Mouse (Mus musculus) lung, embryonic 16.5 days (tissue): Measurements from ENCODE around the gene Cdk4. TPM values are rescaled to one million over a fixed set of nuclear protein-coding genes. Genes with fewer than 3 reads are reported as not detected.

Source experiments
- ATAC-seq: fragments of 200-750 bp; cut with Nextera tagmentation; 2 replicates; pipeline ENCODE4 v1.8.0; 2017; ENCODE audit warnings: low read depth, mild to moderate bottlenecking, moderate library complexity
- H3K27ac ChIP-seq: fragments of 300-500 bp; sonication (generic); 2 replicates; pipeline ENCODE4 v1.5.1; 2014; ENCODE audit warnings: mild to moderate bottlenecking, control low read depth, low read length
- H3K27me3 ChIP-seq: fragments of 300-500 bp; sonication (generic); 2 replicates; pipeline ENCODE4 v1.6.1; 2014; ENCODE audit warnings: low read depth, low read length, mixed read lengths; ENCODE audit not compliant: control insufficient read depth, insufficient read depth
- H3K36me3 ChIP-seq: fragments of 300-500 bp; sonication (generic); 2 replicates; pipeline ENCODE4 v1.6.1; 2014; ENCODE audit warnings: low read length; ENCODE audit not compliant: control insufficient read depth, insufficient read depth
- H3K4me1 ChIP-seq: fragments of 300-500 bp; sonication (generic); replicated peaks from 2 replicates; pipeline ENCODE4 v1.6.1; 2014; ENCODE audit warnings: low read length, mixed read lengths; ENCODE audit not compliant: control insufficient read depth, insufficient read depth
- H3K4me2 ChIP-seq: fragments of 300-500 bp; sonication (generic); 2 replicates; pipeline ENCODE4 v1.6.1; 2014; ENCODE audit warnings: low read depth, low read length, control low read depth
- H3K4me3 ChIP-seq: fragments of 300-500 bp; sonication (generic); 2 replicates; pipeline ENCODE4 v1.5.1; 2014; ENCODE audit warnings: mild to moderate bottlenecking, low read length, control low read depth
- H3K9ac ChIP-seq: fragments of 300-500 bp; sonication (generic); 2 replicates; pipeline ENCODE4 v1.6.1; 2014; ENCODE audit warnings: low read length, control low read depth
- H3K9me3 ChIP-seq: fragments of 300-500 bp; sonication (generic); 2 replicates; pipeline ENCODE4 v1.6.1; 2016; ENCODE audit warnings: low read length; ENCODE audit not compliant: control insufficient read depth
- WGBS: fragments of 180-500 bp; shearing (Covaris S2); extraction: QIAGEN DNeasy Blood & Tissue Kit; methylation state at CpG from one replicate; pipeline ENCODE4 v1.1.7; 2014; 5-methylcytosine and 5-hydroxymethylcytosine counted together
- polyA plus RNA-seq: library from polyadenylated mRNA; unstranded; fragments of >200 nt; fragmentation: Nextera tagmentation; extraction: Ambion mirVana; gene quantifications from 2 replicates; pipeline ENCODE4 v1.2.1, GENCODE M21; 2015

The Cdk4 gene
- polyA plus RNA-seq, 1 experiment from 2014 or later = 1,646 TPM

DNA sequence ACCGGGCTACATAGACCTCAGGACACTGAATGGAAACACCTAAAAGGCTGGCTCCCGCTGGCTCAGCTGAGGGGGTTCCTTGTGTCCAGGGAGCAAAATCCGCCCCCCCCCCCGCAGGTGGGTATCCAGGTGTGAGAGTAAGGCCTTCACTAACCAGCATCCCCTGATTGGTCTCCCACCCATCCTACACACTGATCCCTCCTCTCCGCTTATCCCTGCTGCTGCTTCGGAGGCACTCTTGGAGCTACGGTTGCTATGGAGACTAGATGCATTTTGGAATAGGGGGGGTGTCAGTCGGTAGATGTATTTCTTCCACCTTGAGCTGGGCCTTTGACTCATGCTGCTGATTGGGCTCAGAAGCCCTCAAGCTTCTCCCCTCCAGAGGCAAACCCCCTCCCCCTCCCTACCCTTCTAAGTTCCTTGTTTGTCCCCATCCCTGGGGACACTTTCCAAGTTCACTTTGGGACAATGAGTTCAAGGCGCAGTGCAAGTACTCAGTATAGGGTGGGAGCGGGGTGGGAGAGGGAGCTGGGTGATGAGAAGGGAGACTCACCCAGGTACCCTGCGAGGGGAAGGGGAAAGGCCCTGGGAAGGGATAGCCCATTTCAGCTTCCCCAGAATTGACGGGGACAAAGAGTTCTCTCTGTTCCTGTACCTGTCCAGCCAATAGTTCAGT is 14.8 kb downstream of the Cdk4 start:
- H3K4me1 ChIP-seq = peaks cover 19% of the 10 kb centered on the region
- H3K4me3 ChIP-seq = peak overlapping the region; percentile 47
- 5% methylated on average over 12 of the region's 12 CpGs for WGBS
- H3K9me3 ChIP-seq = no peaks in the 10 kb centered on the region
- no peak overlapping the region for H3K27ac ChIP-seq
- peak overlapping the region; percentile 81; the same call in 1 of the 2 replicates for H3K4me2 ChIP-seq
- H3K9ac ChIP-seq = no peak overlapping the region
- no peak for ATAC-seq
- H3K27me3 ChIP-seq = peaks cover 67% of the 10 kb centered on the region
- H3K36me3 ChIP-seq = no peaks in the 10 kb centered on the region

DNA sequence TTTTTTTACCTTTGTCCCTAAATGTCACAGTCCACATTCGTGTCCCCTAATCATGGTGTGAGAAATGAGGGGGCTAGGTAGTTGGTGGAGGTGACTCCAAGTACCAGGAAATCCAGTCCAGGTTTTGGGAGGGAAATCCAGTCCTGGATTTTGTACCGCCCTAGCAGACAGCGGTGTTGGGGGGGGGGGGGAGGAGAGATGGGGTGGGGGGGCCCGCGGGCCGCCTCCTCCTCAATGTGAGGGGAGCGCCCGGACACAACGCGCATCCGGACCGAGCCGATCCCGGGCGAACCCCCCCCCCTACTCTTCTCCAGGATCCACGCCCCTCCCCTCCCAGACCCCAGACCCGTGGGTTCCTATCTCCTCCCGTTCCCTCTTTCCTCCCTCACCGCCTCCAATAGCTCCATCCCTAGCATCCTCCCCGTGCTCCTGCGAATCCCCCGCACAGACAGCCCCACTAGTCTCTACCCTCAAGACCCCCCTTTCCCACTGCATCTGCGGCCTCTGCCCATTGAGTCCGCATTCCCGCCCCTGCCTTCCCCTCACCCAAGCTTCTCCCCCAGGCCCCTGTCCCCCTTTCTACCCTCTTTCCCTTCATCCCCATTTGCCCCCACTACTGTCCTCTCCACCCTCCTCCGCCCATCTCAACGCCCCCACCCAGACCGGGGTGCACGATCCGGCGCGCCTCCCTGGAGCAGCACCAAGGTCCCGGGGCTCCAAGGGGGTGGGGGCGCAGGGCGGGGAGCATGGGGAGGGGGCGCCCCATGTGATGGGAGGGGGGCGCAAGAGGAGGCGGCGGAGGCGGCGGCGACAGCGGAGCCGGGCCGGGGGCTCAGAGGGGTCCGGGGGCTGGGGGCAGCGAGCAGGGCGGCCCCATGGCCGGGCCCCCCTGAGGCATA is 15.6 kb downstream of the Cdk4 start:
- WGBS = 2% methylated on average over 27 of the region's 49 CpGs
- Histone ChIP-seq H3K4me1 (peaks cover 19% of the 10 kb centered on the region), H3K4me3 (peak overlapping the region; percentile 47), H3K36me3 (no peaks in the 10 kb centered on the region), H3K27me3 (peaks cover 75% of the 10 kb centered on the region), H3K9ac (peak overlapping the region; percentile 41), H3K27ac (no peak overlapping the region), H3K4me2 (peak overlapping the region; percentile 81), H3K9me3 (no peaks in the 10 kb centered on the region)
- peak; percentile 40; the same call in 1 of the 2 replicates for ATAC-seq

DNA sequence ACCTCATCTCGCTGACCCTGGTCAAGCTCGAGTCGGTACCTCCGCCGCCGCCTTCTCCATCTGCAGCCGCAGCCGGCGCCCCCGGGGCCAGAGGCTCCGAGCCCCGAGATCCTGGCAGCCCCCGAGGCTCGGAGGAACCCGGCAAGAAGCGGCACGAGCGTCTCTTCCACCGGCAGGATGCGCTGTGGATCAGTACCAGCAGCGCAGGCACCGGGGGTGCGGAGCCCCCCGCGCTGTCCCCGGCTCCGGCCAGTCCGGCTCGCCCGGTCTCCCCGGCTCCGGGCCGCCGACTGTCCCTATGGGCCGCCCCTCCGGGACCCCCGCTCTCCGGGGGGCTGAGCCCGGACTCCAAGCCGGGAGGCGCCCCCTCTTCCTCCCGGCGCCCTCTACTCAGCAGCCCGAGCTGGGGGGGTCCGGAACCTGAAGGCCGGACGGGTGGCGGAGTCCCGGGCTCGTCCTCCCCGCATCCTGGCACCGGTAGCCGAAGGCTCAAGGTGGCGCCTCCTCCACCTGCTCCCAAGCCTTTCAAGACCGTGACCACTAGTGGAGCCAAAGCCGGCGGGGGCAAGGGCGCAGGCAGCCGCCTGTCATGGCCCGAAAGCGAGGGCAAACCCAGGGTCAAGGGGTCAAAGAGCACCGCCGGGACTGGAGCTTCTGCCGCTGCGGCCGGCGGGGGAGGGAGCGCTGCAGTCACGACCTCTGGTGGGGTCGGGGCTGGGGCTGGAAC is 16.5 kb downstream of the Cdk4 start:
- Histone ChIP-seq H3K4me1 (peaks cover 19% of the 10 kb centered on the region), H3K4me3 (peak overlapping the region; percentile 47), H3K9me3 (no peaks in the 10 kb centered on the region), H3K36me3 (no peaks in the 10 kb centered on the region), H3K4me2 (peak overlapping the region; percentile 81), H3K27ac (no peak overlapping the region), H3K27me3 (peaks cover 75% of the 10 kb centered on the region), H3K9ac (peak overlapping the region; percentile 41)
- ATAC-seq = no peak
- WGBS = 5% methylated on average over 64 of the region's 70 CpGs

GRCm38 (mm10) chr10:127080901-127081780 is 17.8 kb downstream of the Cdk4 start:
- H3K9me3 ChIP-seq = no peaks in the 10 kb centered on the region
- peak overlapping the region; percentile 35 for H3K4me3 ChIP-seq
- H3K27ac ChIP-seq = no peak overlapping the region
- peak overlapping the region; percentile 55 for H3K4me2 ChIP-seq
- 0 out of 2 replicates have a peak overlapping the region, but pooled peaks have one; percentile 32 for H3K9ac ChIP-seq
- ATAC-seq = 0 out of 2 replicates have a peak, but pooled peaks have one; percentile 6
- peaks cover 19% of the 10 kb centered on the region for H3K4me1 ChIP-seq
- H3K36me3 ChIP-seq = no peaks in the 10 kb centered on the region
- peaks cover 72% of the 10 kb centered on the region for H3K27me3 ChIP-seq
- 5% methylated on average over 48 of the region's 48 CpGs for WGBS

- ATAC-seq = no peak
- H3K9ac ChIP-seq = no peak overlapping the region
- WGBS = 28% methylated on average over 8 of the region's 8 CpGs
- H3K27ac ChIP-seq = no peak overlapping the region
- no peaks in the 10 kb centered on the region for H3K36me3 ChIP-seq
- H3K27me3 ChIP-seq = peaks cover 65% of the 10 kb centered on the region
- no peak overlapping the region for H3K4me3 ChIP-seq
- peaks cover 19% of the 10 kb centered on the region for H3K4me1 ChIP-seq
- no peak overlapping the region for H3K4me2 ChIP-seq
- H3K9me3 ChIP-seq = no peaks in the 10 kb centered on the region
Measured at GRCm38 (mm10) chr10:127081996-127082620, 18.8 kb downstream of the Cdk4 start.

- no peak overlapping the region for H3K4me3 ChIP-seq
- no peak overlapping the region for H3K4me2 ChIP-seq
- no peaks in the 10 kb centered on the region for H3K9me3 ChIP-seq
- no peaks in the 10 kb centered on the region for H3K36me3 ChIP-seq
- 24% methylated on average over 8 of the region's 8 CpGs for WGBS
- no peak overlapping the region for H3K9ac ChIP-seq
- no peak for ATAC-seq
- no peak overlapping the region for H3K27ac ChIP-seq
- peaks cover 60% of the 10 kb centered on the region for H3K27me3 ChIP-seq
- peaks cover 19% of the 10 kb centered on the region for H3K4me1 ChIP-seq
Measured at GRCm38 (mm10) chr10:127083292-127083914, 20.1 kb downstream of the Cdk4 start.

- Histone ChIP-seq H3K9me3 (no peaks in the 10 kb centered on the region), H3K27ac (no peak overlapping the region), H3K4me2 (no peak overlapping the region), H3K27me3 (peaks cover 55% of the 10 kb centered on the region), H3K4me3 (no peak overlapping the region), H3K36me3 (no peaks in the 10 kb centered on the region), H3K9ac (no peak overlapping the region), H3K4me1 (peaks cover 19% of the 10 kb centered on the region)
- no peak for ATAC-seq
- 35% methylated on average over 5 of the region's 5 CpGs for WGBS
Measured at GRCm38 (mm10) chr10:127083915-127084306, 20.6 kb downstream of the Cdk4 start.

DNA sequence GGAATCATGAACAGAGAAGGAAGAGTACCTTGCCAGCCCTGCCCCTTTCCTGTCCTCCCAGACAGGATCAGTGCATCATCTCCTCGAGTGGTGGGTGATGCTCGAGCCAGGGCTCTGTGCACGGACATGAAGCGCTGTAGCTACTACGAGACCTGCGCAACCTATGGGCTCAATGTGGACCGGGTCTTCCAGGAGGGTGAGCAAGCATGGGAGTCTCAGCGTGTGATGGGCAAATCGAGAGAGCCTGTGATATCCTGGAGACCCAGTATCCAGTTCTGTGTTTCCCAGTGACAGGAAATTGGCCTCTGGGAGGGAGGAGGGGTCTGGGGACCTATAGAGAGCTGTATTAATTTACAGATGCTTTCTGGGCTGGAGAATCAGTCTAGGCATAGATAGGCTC is 21.7 kb downstream of the Cdk4 start:
- no peak overlapping the region for H3K27ac ChIP-seq
- H3K9me3 ChIP-seq = no peaks in the 10 kb centered on the region
- H3K36me3 ChIP-seq = no peaks in the 10 kb centered on the region
- no peak for ATAC-seq
- H3K9ac ChIP-seq = no peak overlapping the region
- H3K4me2 ChIP-seq = no peak overlapping the region
- no peak overlapping the region for H3K4me3 ChIP-seq
- H3K27me3 ChIP-seq = peaks cover 54% of the 10 kb centered on the region
- 70% methylated on average over 9 of the region's 9 CpGs for WGBS
- peaks cover 9% of the 10 kb centered on the region for H3K4me1 ChIP-seq
